Mouse (Mus musculus): Measurements from ENCODE around the gene Gm21874.
"Not testable (repeated sequence)": the region's sequence is repeated elsewhere in the genome, so short reads cannot be mapped to it uniquely, and the experiment has no call there.

Gene Gm21874

DNA sequence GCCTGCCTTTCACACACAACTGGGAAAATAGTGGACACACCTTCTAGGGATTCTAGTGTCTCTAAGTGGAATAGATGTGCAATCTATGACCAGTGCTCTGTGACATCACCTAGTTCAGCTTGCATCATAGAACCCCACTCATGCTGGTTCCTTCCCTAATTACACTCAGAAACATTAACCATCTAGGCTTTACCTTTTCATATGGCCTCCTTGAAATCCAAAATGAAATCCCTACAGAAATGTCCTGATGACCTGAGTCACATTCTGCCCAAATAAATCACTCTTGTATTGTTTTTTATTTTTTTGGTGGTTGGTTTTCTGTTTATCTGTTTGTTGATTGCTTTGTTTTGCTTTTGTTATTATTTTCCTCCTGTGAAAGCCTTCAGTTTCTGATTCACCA lies at the start of gene Gm21874:
Gene Gm21874 (minus strand): TSS at position 101 of the 400 bp plus-strand sequence.
- DNase-seq (ENCODE audit: extremely low spot score) = not testable (repeated sequence)
